Mouse (Mus musculus): ENCODE results near the gene Shc2. TPM values are rescaled to one million over a fixed set of nuclear protein-coding genes. Genes with fewer than 3 reads are reported as not detected.

Shc2 gene
- polyA plus RNA-seq (2015; fragmentation: Nextera tagmentation; extraction: Ambion mirVana) = 10.4 and 12.2 TPM in 2 replicates

DNA sequence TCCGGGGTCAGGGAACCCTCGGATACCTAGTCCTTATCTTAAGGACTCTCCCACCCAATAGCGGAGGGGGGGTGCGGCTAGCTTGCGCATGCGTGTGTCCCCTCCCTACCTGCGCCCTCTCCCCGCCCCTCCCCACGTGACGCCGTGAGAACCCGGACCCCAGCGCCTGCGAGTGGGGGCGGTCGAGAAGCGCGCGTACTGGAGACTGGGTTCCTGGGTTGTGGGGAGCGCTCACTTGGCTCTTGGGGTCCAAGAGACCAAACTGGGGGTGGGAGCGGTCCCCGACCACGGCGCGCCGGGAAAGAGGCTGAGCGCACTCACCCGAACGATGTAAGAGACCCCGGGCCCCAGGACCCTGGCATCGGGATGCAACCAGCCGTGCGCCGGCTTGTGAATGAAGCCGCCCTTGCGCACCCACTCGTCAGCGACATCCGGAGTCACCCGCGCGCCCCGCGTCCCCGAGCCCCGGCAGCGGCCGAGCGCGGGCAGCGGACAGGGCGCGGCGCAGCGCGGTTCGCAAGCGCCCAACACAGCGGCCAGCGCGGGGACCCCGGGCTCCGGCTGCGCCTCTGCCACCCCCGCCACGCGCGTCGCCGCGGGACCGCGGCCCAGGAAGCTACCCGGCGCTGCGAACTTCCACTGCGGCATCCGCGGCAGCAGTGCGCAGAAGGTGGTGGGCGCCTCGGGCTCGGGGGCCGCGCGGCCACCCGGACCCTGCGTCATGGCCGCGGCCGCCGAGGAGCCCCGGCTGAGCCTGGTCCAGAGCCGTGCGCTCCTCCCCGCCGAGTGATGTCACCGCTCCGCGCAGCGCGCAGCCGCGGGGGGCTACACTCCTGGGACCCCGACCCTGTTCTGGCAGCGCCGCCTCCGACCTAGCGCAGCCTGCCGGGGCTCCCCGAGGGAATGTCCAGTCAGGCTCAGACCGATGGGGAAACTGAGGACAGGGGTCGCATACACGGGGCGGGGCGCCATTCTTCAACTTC lies at the start of gene Shc2:
Gene Shc2, minus strand, starts transcription at position 791 of the 983 bp plus-strand sequence.
- Histone ChIP-seq H3K4me3 (replicated peaks) (peak within 1 kb of the TSS; percentile 77), H3K9ac (peak within 1 kb of the TSS; percentile 74), H3K36me3 (no peaks in the 10 kb centered on the region), H3K4me1 (peaks cover 50% of the 10 kb centered on the region), H3K27ac (peak within 1 kb of the TSS; percentile 69), H3K27me3 (peaks cover 25% of the 10 kb centered on the region), H3K4me2 (peak within 1 kb of the TSS; percentile 89), H3K9me3 (replicated peaks) (no peaks in the 10 kb centered on the region)
- peak; percentile 79 for ATAC-seq (replicated peaks; ENCODE audit: low FRiP score)
- under 1% methylated on average over 105 of the region's 116 CpGs for WGBS

DNA sequence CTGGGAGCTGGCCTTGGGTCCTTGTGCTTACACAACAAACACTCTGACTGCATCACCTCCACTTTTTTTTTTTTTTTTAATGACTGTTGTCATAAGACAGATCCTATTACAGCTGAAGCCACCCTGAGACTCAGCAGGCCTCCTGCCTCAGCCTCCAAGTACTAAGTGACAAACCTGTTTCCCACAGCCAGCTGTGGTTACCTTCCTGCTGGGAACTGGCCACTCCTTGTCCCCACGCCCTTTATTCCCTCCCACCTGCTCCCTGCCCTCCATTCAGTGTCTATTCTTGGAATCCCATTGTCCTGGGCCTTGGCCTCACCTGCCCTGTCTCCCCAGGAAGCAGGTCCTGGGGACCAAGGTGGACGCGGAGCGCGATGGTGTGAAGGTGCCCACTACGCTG lies 49.8 kb upstream of the Shc2 start:
- ATAC-seq (replicated peaks; ENCODE audit: low FRiP score) = no peak
- Histone ChIP-seq H3K9me3 (replicated peaks) (0 out of 2 replicates have a peak, but pooled peaks cover 4% of the 10 kb centered on the region), H3K27ac (no peak overlapping the region), H3K9ac (no peak overlapping the region), H3K4me1 (peaks cover 16% of the 10 kb centered on the region), H3K36me3 (peaks cover 62% of the 10 kb centered on the region), H3K27me3 (no peaks in the 10 kb centered on the region), H3K4me2 (no peak overlapping the region), H3K4me3 (replicated peaks) (no peak overlapping the region)
- 95% methylated on average over 6 of the region's 6 CpGs for WGBS

DNA sequence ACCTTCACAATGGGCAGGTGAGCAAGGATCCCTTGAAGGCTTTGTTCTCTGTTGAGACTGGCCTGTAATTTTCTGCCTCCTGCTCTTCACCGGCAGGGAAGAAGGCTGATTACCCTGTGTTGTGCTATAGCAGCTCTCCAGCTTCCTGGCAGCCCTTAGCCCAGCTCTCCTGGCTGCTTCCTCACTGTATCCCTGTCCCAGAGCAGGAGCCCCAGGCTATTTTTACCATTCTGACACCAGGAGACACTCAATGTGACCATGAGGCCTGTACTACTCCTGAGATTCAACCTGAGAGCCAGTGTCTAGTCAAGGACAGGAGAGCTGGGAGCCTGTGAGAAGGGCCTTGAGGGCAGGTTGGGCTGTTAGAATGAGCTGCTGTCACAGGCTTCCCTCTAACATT lies 49.0 kb upstream of the Shc2 start:
- Histone ChIP-seq H3K27ac (no peak overlapping the region), H3K4me1 (peaks cover 16% of the 10 kb centered on the region), H3K36me3 (peaks cover 62% of the 10 kb centered on the region), H3K4me3 (replicated peaks) (no peak overlapping the region), H3K9ac (no peak overlapping the region), H3K9me3 (replicated peaks) (no peaks in the 10 kb centered on the region), H3K27me3 (no peaks in the 10 kb centered on the region), H3K4me2 (no peak overlapping the region)
- ATAC-seq (replicated peaks; ENCODE audit: low FRiP score) = no peak
- WGBS = 86% methylated on average over 1 of the region's 1 CpGs

DNA sequence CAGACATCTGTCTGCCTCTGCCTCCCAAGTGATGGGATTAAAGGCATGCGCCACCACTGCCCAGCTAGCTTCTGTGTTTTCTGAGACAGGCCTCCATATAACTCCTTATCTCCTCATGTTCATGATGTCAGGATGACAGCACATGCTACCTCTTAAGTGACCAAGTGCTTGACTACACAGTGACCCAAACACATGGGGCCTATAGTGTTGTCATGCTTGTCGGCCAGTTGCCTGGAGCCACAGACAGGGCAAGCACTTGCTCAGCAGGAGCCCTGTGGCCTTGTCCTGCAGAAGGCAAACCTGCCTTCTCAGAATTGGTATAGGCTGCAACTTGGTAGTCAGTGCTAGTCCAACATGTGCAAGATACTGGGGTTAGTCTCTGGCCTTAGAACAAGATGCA lies 48.5 kb upstream of the Shc2 start:
- 93% methylated on average over 2 of the region's 2 CpGs for WGBS
- H3K36me3 ChIP-seq = peaks cover 62% of the 10 kb centered on the region

DNA sequence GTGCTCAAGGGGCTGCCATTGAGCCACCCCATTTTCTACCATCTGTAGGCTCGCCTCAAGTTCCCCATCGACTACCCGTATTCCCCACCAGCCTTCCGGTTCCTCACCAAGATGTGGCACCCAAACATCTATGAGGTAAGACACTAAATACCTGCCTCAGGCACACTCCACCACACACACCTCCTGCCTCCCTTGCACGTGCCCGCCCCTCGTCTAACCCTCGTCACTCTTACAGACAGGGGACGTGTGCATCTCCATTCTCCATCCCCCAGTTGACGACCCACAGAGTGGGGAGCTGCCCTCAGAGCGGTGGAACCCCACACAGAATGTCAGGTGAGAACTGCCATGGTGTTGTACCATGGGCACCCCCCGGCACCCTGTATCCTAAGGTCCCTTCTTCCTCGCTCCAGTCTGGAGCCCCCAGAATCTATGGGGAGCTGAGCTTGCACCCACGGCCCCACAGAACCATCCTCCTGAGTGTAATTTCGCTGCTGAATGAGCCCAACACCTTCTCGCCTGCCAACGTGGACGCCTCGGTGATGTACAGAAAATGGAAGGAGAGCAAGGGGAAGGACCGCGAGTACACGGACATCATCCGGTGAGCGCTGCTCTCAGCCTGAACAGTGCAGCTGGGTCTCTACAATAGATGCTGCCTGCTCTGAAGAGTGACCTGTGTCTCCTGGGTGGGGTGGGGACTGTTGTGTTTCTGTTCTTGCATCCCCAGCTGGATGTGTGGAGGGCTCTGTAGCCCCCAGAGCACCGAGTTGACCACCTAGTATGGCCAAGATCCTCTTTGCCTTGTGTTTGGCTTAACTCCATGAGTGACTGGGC lies 47.3 kb upstream of the Shc2 start:
- 94% methylated on average over 25 of the region's 25 CpGs for WGBS
- Histone ChIP-seq H3K36me3 (peaks cover 61% of the 10 kb centered on the region), H3K9ac (no peak overlapping the region), H3K9me3 (replicated peaks) (no peaks in the 10 kb centered on the region), H3K27me3 (no peaks in the 10 kb centered on the region), H3K4me1 (peaks cover 25% of the 10 kb centered on the region), H3K4me3 (replicated peaks) (no peak overlapping the region), H3K4me2 (no peak overlapping the region), H3K27ac (no peak overlapping the region)
- no peak for ATAC-seq (replicated peaks; ENCODE audit: low FRiP score)

More for the DNA sequence above, 48.5 kb upstream of the Shc2 start:
- Histone ChIP-seq H3K9ac (no peak overlapping the region), H3K27me3 (no peaks in the 10 kb centered on the region), H3K4me1 (peaks cover 19% of the 10 kb centered on the region), H3K27ac (no peak overlapping the region), H3K4me2 (no peak overlapping the region), H3K4me3 (replicated peaks) (no peak overlapping the region), H3K9me3 (replicated peaks) (no peaks in the 10 kb centered on the region)
- ATAC-seq (replicated peaks; ENCODE audit: low FRiP score) = no peak

DNA sequence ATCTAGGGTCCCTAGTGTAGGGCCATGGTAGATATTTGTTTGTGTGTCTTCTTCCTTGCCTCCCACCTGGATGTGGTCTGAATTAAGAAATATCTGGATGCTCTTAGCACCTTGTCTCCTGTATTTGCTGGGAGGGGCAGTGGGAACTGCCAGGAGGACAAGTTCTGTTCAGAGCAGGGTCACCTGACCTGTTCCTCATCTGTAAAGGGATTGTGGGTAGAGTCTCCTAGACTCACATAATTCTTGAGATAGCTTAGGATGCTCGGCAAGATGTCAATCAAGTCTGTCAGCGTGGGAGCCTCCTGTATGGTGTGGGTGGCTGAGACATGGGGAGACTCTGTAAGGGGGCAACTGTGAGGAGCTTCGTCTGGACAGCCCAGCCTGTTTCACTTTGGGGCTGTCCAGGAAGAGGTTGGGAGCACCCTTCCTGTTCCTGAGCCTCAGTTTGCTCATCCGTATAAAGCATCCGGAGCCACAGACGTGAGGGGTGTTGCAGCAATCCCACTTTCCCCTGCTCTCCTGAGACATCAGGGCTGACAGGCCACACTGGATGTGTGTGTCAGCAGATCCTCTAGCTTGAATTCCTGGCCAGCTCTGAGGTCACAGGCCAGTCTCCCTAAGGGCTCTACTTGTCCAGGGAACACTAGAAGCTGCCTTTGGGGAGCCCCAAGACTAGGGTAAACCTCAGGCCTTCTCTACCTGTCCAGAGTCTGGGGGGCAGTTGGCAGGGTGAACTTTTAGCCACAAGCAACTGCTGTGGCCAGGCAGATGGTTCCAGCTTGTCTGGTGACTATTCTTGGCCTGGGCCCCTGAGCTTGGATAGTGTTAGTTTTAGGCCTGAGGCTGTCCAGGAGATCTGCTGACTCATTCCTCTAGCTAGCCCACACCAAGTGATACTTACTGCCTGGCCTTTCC lies 46.3 kb upstream of the Shc2 start:
- Histone ChIP-seq H3K9me3 (replicated peaks) (no peaks in the 10 kb centered on the region), H3K27me3 (no peaks in the 10 kb centered on the region), H3K4me2 (peak overlapping the region; percentile 89), H3K27ac (no peak overlapping the region; the same call in 1 of the 2 replicates), H3K4me3 (replicated peaks) (peak overlapping the region; percentile 87), H3K4me1 (peaks cover 25% of the 10 kb centered on the region), H3K36me3 (peaks cover 52% of the 10 kb centered on the region), H3K9ac (peak overlapping the region; percentile 86)
- no peak for ATAC-seq (replicated peaks; ENCODE audit: low FRiP score)
- 76% methylated on average over 6 of the region's 6 CpGs for WGBS

DNA sequence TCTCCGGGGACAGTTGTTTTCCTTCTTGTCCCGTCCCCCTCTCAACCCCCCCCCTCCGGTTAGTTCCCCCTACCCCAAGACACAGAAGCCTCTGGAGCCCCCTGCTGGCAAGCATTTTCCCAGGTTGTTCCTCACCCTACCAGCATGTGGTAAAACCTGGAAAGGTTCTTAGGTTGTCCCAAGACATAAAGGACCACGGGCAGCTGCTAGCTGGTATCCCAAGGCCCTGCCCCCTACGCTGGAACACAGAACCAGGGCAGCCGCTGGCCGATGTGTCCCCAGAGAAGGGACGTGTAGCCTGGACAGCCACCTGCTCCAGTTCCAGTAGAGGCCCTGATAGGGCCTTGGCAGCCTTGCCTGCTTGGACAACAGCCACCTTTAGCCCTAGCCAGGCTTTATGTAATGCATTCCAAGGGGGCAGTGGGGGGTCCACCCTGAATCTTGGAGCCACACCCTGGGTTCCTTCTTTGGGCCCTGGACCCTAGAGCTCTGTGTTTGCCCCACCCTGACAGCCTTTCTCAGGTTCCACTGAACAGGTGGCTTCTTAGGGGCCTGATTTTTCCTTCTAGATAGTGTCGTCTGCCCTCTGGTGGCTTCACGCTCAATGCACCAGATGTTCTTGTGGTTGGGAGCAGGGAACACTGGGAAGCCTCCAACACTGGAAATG lies 45.3 kb upstream of the Shc2 start:
- peaks cover 25% of the 10 kb centered on the region for H3K4me1 ChIP-seq
- peak overlapping the region; percentile 87 for H3K4me3 ChIP-seq (replicated peaks)
- peak overlapping the region; percentile 89 for H3K27ac ChIP-seq
- no peaks in the 10 kb centered on the region for H3K27me3 ChIP-seq
- 2% methylated on average over 10 of the region's 10 CpGs for WGBS
- peak overlapping the region; percentile 89 for H3K4me2 ChIP-seq
- H3K36me3 ChIP-seq = peaks cover 43% of the 10 kb centered on the region
- no peaks in the 10 kb centered on the region for H3K9me3 ChIP-seq (replicated peaks)
- H3K9ac ChIP-seq = peak overlapping the region; percentile 86
- ATAC-seq (replicated peaks; ENCODE audit: low FRiP score) = 0 out of 2 replicates have a peak, but pooled peaks have one; percentile 1

DNA sequence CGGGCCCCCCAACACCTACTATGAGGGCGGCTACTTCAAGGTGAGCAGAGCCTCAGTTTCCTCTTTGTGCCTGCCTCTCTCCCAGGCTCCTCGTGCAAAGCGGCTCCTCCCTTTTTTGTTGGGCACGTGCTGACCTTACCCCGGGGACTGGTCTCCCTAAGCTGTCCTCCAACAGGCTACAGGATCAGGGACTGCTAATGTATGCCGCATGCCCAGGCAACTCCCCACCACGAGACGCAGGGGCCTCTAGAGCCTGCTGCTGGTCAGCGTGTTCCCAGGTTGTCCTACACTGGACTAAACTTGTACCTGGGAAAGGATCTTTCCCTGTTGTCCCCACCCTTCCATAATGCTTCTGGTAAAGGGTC lies 44.8 kb upstream of the Shc2 start:
- Histone ChIP-seq H3K9ac (peak overlapping the region; percentile 86), H3K4me2 (peak overlapping the region; percentile 89), H3K27ac (peak overlapping the region; percentile 89), H3K27me3 (no peaks in the 10 kb centered on the region), H3K9me3 (replicated peaks) (no peaks in the 10 kb centered on the region), H3K4me1 (peaks cover 25% of the 10 kb centered on the region), H3K4me3 (replicated peaks) (peak overlapping the region; percentile 87), H3K36me3 (peaks cover 37% of the 10 kb centered on the region)
- peak; percentile 2 for ATAC-seq (replicated peaks; ENCODE audit: low FRiP score)
- 0% methylated on average over 10 of the region's 10 CpGs for WGBS

DNA sequence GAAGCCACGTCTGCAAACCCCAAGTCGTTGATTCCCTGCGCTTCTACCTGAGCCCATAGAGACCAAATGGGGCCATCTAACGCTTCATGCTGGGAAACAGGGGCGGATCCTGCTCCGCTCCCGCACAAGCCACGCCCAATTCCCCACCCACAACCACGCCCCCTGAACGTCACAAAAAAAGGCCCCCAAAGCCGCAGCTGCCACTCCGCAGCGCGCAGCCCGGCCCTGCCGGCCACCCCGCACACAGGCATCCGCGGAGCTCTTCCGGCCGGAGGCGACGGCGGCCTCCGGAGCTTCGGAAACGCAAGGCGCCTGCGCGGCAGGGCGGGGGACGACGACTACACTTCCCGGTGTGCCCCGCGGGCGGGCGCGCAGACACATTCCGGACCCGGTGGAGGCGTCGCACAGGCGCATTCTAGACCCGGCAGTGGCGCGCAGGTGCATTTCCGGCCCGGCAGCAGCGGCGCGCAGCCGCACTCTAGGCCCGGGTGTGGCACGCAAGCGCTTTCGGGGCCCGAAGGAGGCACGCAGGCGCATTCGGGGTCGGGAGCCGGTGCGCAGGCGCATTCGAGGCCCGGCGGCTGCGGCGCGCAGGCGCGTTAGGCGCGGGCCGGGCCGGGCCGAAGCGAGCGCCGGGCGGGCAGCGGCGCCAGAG lies 44.0 kb upstream of the Shc2 start, which contains the start of gene Cdc34:
Gene Cdc34, plus strand, starts transcription at position 605 of the 655 bp plus-strand sequence.
- peak; percentile 93 for ATAC-seq (replicated peaks; ENCODE audit: low FRiP score)
- under 1% methylated on average over 63 of the region's 84 CpGs for WGBS
- Histone ChIP-seq H3K4me2 (peak within 1 kb of the TSS; percentile 89), H3K9ac (peak within 1 kb of the TSS; percentile 86), H3K4me3 (replicated peaks) (peak within 1 kb of the TSS; percentile 87), H3K4me1 (peaks cover 26% of the 10 kb centered on the region), H3K9me3 (replicated peaks) (no peaks in the 10 kb centered on the region), H3K27ac (peak within 1 kb of the TSS; percentile 89), H3K36me3 (peaks cover 29% of the 10 kb centered on the region), H3K27me3 (no peaks in the 10 kb centered on the region)

Data from kidney, embryonic 15.5 days (tissue).